Mouse (Mus musculus) ES-Bruce4 (cell line): ENCODE measurements at regions not wholly inside any gene's neighbourhood (a gene's known extent, or its start where the extent isn't known, plus 50 kb on each side); places are given as distances from the start of the nearest gene placed in this dataset.

Experiments
- H3K27ac ChIP-seq: 2 replicates; pipeline ENCODE4 v1.5.1; 2012; ENCODE audit warnings: low read length, inconsistent platforms; ENCODE audit not compliant: insufficient read depth
- H3K27me3 ChIP-seq: 2 replicates; pipeline ENCODE4 v1.6.1; 2012; ENCODE audit warnings: mild to moderate bottlenecking, low read length, inconsistent platforms; ENCODE audit not compliant: control insufficient read depth, poor library complexity, insufficient read depth, severe bottlenecking
- H3K36me3 ChIP-seq: 2 replicates; pipeline ENCODE4 v1.6.1; 2012; ENCODE audit warnings: inconsistent platforms, mild to moderate bottlenecking, low read length, moderate library complexity; ENCODE audit not compliant: control insufficient read depth, poor library complexity, insufficient read depth, severe bottlenecking
- H3K4me1 ChIP-seq: one replicate; pipeline ENCODE4 v1.8.1; 2011; ENCODE audit warnings: low read length; ENCODE audit not compliant: control insufficient read depth, insufficient read depth
- H3K4me3 ChIP-seq: 2 replicates; pipeline ENCODE4 v1.5.1; 2011; ENCODE audit warnings: low read depth, mild to moderate bottlenecking, low read length
- H3K9ac ChIP-seq: 2 replicates; pipeline ENCODE4 v1.6.1; 2012; ENCODE audit warnings: low read depth, mild to moderate bottlenecking, inconsistent platforms; ENCODE audit not compliant: poor library complexity, severe bottlenecking
- H3K9me3 ChIP-seq: replicated peaks from 2 replicates; pipeline ENCODE4 v1.6.1; 2012; ENCODE audit warnings: mild to moderate bottlenecking, low read length, inconsistent platforms; ENCODE audit not compliant: control insufficient read depth, poor library complexity, insufficient read depth, severe bottlenecking
- CTCF ChIP-seq: IDR thresholded peaks from one replicate; pipeline ENCODE4 v1.8.1; 2011; ENCODE audit warnings: low read depth, low read length
- EP300 ChIP-seq: IDR thresholded peaks from 2 replicates; pipeline ENCODE4 v1.6.1; 2011; ENCODE audit warnings: low read depth, low read length; ENCODE audit not compliant: insufficient read depth
- POLR2A ChIP-seq: IDR thresholded peaks from one replicate; pipeline ENCODE4 v1.8.1; 2011; ENCODE audit warnings: low read length; ENCODE audit not compliant: insufficient read depth

- no peaks in the 10 kb centered on the region for H3K36me3 ChIP-seq
- H3K27me3 ChIP-seq, result no peaks in the 10 kb centered on the region
- H3K27ac ChIP-seq, result no peak overlapping the region
- H3K4me3 ChIP-seq, result no peak overlapping the region
- H3K9ac ChIP-seq, result peak overlapping the region; percentile 20; the same call in 1 of the 2 replicates
- no peaks in the 10 kb centered on the region for H3K9me3 ChIP-seq
- TF ChIP-seq POLR2A, result no peak
- TF ChIP-seq CTCF, result peak; percentile 24
- H3K4me1 ChIP-seq, result no peaks in the 10 kb centered on the region
Measured at GRCm38 (mm10) chr1:167929729-167930341, 240.8 kb downstream of the Lmx1a start.

GRCm38 (mm10) chr1:167932088-167932487 lies 243.1 kb downstream of the Lmx1a start:
- H3K9me3 ChIP-seq, result no peaks in the 10 kb centered on the region
- H3K9ac ChIP-seq, result no peak overlapping the region
- no peaks in the 10 kb centered on the region; the same call in 1 of the 2 replicates for H3K27me3 ChIP-seq
- H3K4me1 ChIP-seq, result no peaks in the 10 kb centered on the region
- no peak overlapping the region for H3K27ac ChIP-seq
- TF ChIP-seq EP300, result no peak
- no peak for TF ChIP-seq POLR2A
- TF ChIP-seq CTCF, result peak; percentile 27
- no peak overlapping the region for H3K4me3 ChIP-seq
- H3K36me3 ChIP-seq, result no peaks in the 10 kb centered on the region

GRCm38 (mm10) chr1:167936726-167937125 lies 247.7 kb downstream of the Lmx1a start:
- no peaks in the 10 kb centered on the region for H3K9me3 ChIP-seq
- TF ChIP-seq POLR2A, result no peak
- no peak for TF ChIP-seq EP300
- no peak for TF ChIP-seq CTCF
- no peak overlapping the region for H3K9ac ChIP-seq
- no peaks in the 10 kb centered on the region for H3K4me1 ChIP-seq
- H3K27ac ChIP-seq, result no peak overlapping the region
- peaks cover 1% of the 10 kb centered on the region; the same call in 1 of the 2 replicates for H3K27me3 ChIP-seq
- no peaks in the 10 kb centered on the region for H3K36me3 ChIP-seq
- H3K4me3 ChIP-seq, result no peak overlapping the region

GRCm38 (mm10) chr1:167938176-167938575 lies 249.1 kb downstream of the Lmx1a start:
- H3K27me3 ChIP-seq, result peaks cover 1% of the 10 kb centered on the region; the same call in 1 of the 2 replicates
- H3K4me3 ChIP-seq, result no peak overlapping the region
- H3K4me1 ChIP-seq, result no peaks in the 10 kb centered on the region
- no peaks in the 10 kb centered on the region for H3K9me3 ChIP-seq
- H3K9ac ChIP-seq, result no peak overlapping the region
- TF ChIP-seq EP300 (no peak), CTCF (no peak), POLR2A (no peak)
- H3K27ac ChIP-seq, result no peak overlapping the region
- H3K36me3 ChIP-seq, result no peaks in the 10 kb centered on the region

- Histone ChIP-seq H3K4me3 (no peak overlapping the region), H3K36me3 (no peaks in the 10 kb centered on the region), H3K27me3 (0 out of 2 replicates have a peak, but pooled peaks cover 1% of the 10 kb centered on the region), H3K9me3 (no peaks in the 10 kb centered on the region), H3K27ac (no peak overlapping the region), H3K9ac (no peak overlapping the region), H3K4me1 (no peaks in the 10 kb centered on the region)
- TF ChIP-seq EP300 (no peak), POLR2A (no peak), CTCF (no peak)
Measured at GRCm38 (mm10) chr1:167942037-167942470, 253.0 kb downstream of the Lmx1a start.

- Histone ChIP-seq H3K27me3 (0 out of 2 replicates have a peak, but pooled peaks cover 1% of the 10 kb centered on the region), H3K4me1 (no peaks in the 10 kb centered on the region), H3K27ac (no peak overlapping the region), H3K36me3 (no peaks in the 10 kb centered on the region), H3K9me3 (no peaks in the 10 kb centered on the region), H3K4me3 (no peak overlapping the region), H3K9ac (no peak overlapping the region)
- no peak for TF ChIP-seq EP300
- no peak for TF ChIP-seq POLR2A
- TF ChIP-seq CTCF, result no peak
Measured at GRCm38 (mm10) chr1:167943121-167943520, 254.1 kb downstream of the Lmx1a start.
